Comparison of ENCODE assay signal across 31 mouse cellular contexts in genomic region chr17:91425120-91425519, GRCm38 (mm10).
DNase-seq lines count a peak whose midpoint lies in the region; ATAC-seq lines count a peak whose summit lies in the region.
"Had no signal": no experiment of that assay in that cellular context is flagged by ENCODE, and none has a peak within 500 bp of the region (broad histone marks: within the 10 kb centered on the region; RNA-seq: fewer than 3 reads in every experiment).

No protein-coding gene starts in this region.

- H3K4me3 ChIP-seq in forebrain, embryonic 14.5 days (ENCODE audit: low read depth, low read length): no peak overlapping the region
- no peak overlapping the region for H3K4me3 ChIP-seq in forebrain, embryonic 12.5 days (replicated peaks)
- H3K4me3 ChIP-seq in midbrain, embryonic 11.5 days (ENCODE audit: low read depth, low read length): no peak overlapping the region
- H3K4me3 ChIP-seq: embryonic facial prominence, embryonic 12.5 days; heart, embryonic 10.5 days; heart, embryonic 15.5 days; intestine, embryonic 15.5 days; limb, embryonic 15.5 days; liver, embryonic 13.5 days had no signal

- 78% methylated on average over 1 of the region's 1 CpGs for WGBS in forebrain, embryonic 14.5 days
- 98% methylated on average over 1 of the region's 1 CpGs for WGBS in forebrain, embryonic 12.5 days
- WGBS in midbrain, embryonic 11.5 days: 95% methylated on average over 1 of the region's 1 CpGs

- no peak overlapping the region for H3K27ac ChIP-seq in forebrain, embryonic 14.5 days (ENCODE audit: low read depth, low read length)
- no peak overlapping the region for H3K27ac ChIP-seq in forebrain, embryonic 12.5 days
- no peak overlapping the region for H3K27ac ChIP-seq in midbrain, embryonic 11.5 days (ENCODE audit: low read depth, low read length)
- H3K27ac ChIP-seq: embryonic facial prominence, embryonic 12.5 days; heart, embryonic 10.5 days; heart, embryonic 15.5 days; intestine, embryonic 15.5 days; limb, embryonic 15.5 days; liver, embryonic 13.5 days; macrophage had no signal

- H3K9me3 ChIP-seq in forebrain, embryonic 14.5 days (replicated peaks; ENCODE audit: control insufficient read depth, low read length): no peaks in the 10 kb centered on the region
- H3K9me3 ChIP-seq in forebrain, embryonic 12.5 days: no peaks in the 10 kb centered on the region
- no peaks in the 10 kb centered on the region for H3K9me3 ChIP-seq in midbrain, embryonic 11.5 days (ENCODE audit: control insufficient read depth, low read length)
- H3K9me3 ChIP-seq: embryonic facial prominence, embryonic 12.5 days; heart, embryonic 10.5 days; heart, embryonic 15.5 days; intestine, embryonic 15.5 days; limb, embryonic 15.5 days; liver, embryonic 13.5 days had no signal

- ATAC-seq in forebrain, embryonic 14.5 days: no peak
- ATAC-seq in forebrain, embryonic 12.5 days (ENCODE audit: low FRiP score): no peak
- ATAC-seq in midbrain, embryonic 11.5 days (ENCODE audit: low FRiP score): no peak
- ATAC-seq: hindbrain, embryonic 16.5 days; intestine, embryonic 15.5 days; lung, postnatal 0 days had no signal

- DNase-seq in forebrain, embryonic 14.5 days (ENCODE audit: low spot score): peak; percentile 12
- DNase-seq in kidney, postnatal 14 days: peak; percentile 1
- DNase-seq in kidney, postnatal 25 days: no peak
- DNase-seq in right cerebral cortex, adult 18-20 months: peak; percentile 23
- DNase-seq in right cerebral cortex, postnatal 14 days: no peak
- peak; percentile 9 to 83 for DNase-seq in left cerebral cortex, postnatal 25 days (ENCODE audit: low spot score in 2 of 2)
- DNase-seq in midbrain, embryonic 11.5 days (ENCODE audit: low spot score, missing footprints): no peak
- DNase-seq: adrenal gland, postnatal 10 days; cerebellum, adult 11-12 months; cerebellum, adult 9-11 months; embryo, embryonic 11 days; gastrocnemius, postnatal 25 days; heart, adult 11 months; kidney, adult 2 months; liver, embryonic 13.5 days; lung, adult 18-20 months; midbrain, embryonic 14.5 days; retina, postnatal 1 day; spleen, adult 18-20 months; thymus, adult 18-20 months; thymus, postnatal 25 days had no signal

- no peaks in the 10 kb centered on the region for H3K36me3 ChIP-seq in forebrain, embryonic 14.5 days (ENCODE audit: control insufficient read depth, insufficient read depth, low read length)
- H3K36me3 ChIP-seq in forebrain, embryonic 12.5 days (replicated peaks): no peaks in the 10 kb centered on the region
- H3K36me3 ChIP-seq in midbrain, embryonic 11.5 days (ENCODE audit: control insufficient read depth, insufficient read depth, low read length): no peaks in the 10 kb centered on the region
- H3K36me3 ChIP-seq: embryonic facial prominence, embryonic 12.5 days; heart, embryonic 10.5 days; heart, embryonic 15.5 days; intestine, embryonic 15.5 days; limb, embryonic 15.5 days; liver, embryonic 13.5 days had no signal

- H3K4me1 ChIP-seq in forebrain, embryonic 14.5 days (ENCODE audit: control insufficient read depth, insufficient read depth, low read length): no peaks in the 10 kb centered on the region
- H3K4me1 ChIP-seq in forebrain, embryonic 12.5 days: no peaks in the 10 kb centered on the region
- no peaks in the 10 kb centered on the region for H3K4me1 ChIP-seq in midbrain, embryonic 11.5 days (ENCODE audit: control insufficient read depth, insufficient read depth, low read length)
- H3K4me1 ChIP-seq: embryonic facial prominence, embryonic 12.5 days; heart, embryonic 10.5 days; heart, embryonic 15.5 days; intestine, embryonic 15.5 days; limb, embryonic 15.5 days; liver, embryonic 13.5 days had no signal

- intact Hi-C loops in left cerebral cortex, postnatal 25 days (cut with DNase I): loop anchor here (10.0 kb wide), 1 partner anchor 330 kb away; the partner anchor contains the start of gene Nrxn1

- no peaks in the 10 kb centered on the region for H3K27me3 ChIP-seq in forebrain, embryonic 14.5 days (replicated peaks; ENCODE audit: control insufficient read depth, insufficient read depth, low read length)
- no peaks in the 10 kb centered on the region for H3K27me3 ChIP-seq in forebrain, embryonic 12.5 days
- H3K27me3 ChIP-seq in midbrain, embryonic 11.5 days (ENCODE audit: control insufficient read depth, insufficient read depth, low read length): no peaks in the 10 kb centered on the region
- H3K27me3 ChIP-seq: CH12.LX; embryonic facial prominence, embryonic 12.5 days; heart, embryonic 15.5 days; intestine, embryonic 15.5 days; limb, embryonic 15.5 days; liver, embryonic 13.5 days had no signal

- H3K4me2 ChIP-seq in forebrain, embryonic 14.5 days (ENCODE audit: low read length): no peak overlapping the region
- no peak overlapping the region for H3K4me2 ChIP-seq in forebrain, embryonic 12.5 days
- no peak overlapping the region for H3K4me2 ChIP-seq in midbrain, embryonic 11.5 days
- H3K4me2 ChIP-seq: embryonic facial prominence, embryonic 12.5 days; heart, embryonic 15.5 days; intestine, embryonic 15.5 days; limb, embryonic 15.5 days; liver, embryonic 13.5 days had no signal

- H3K9ac ChIP-seq in forebrain, embryonic 14.5 days (ENCODE audit: low read length): no peak overlapping the region
- no peak overlapping the region for H3K9ac ChIP-seq in forebrain, embryonic 12.5 days
- H3K9ac ChIP-seq in midbrain, embryonic 11.5 days (ENCODE audit: low read length): no peak overlapping the region
- H3K9ac ChIP-seq: embryonic facial prominence, embryonic 12.5 days; heart, embryonic 15.5 days; intestine, embryonic 15.5 days; limb, embryonic 15.5 days; liver, embryonic 13.5 days had no signal

Comparison
In these comparisons a context has a peak if more than half of its experiments do, and no peak if none do; other contexts are left out.
1. DNase-seq: peak in forebrain, embryonic 14.5 days (single experiment), kidney, postnatal 14 days (single experiment), right cerebral cortex, adult 18-20 months (single experiment) and left cerebral cortex, postnatal 25 days (2 of 2); none in kidney, postnatal 25 days (0 of 2), right cerebral cortex, postnatal 14 days (single experiment) and midbrain, embryonic 11.5 days (single experiment).